ENCODE assay signal across 1 mouse cellular context in the genomic region with DNA sequence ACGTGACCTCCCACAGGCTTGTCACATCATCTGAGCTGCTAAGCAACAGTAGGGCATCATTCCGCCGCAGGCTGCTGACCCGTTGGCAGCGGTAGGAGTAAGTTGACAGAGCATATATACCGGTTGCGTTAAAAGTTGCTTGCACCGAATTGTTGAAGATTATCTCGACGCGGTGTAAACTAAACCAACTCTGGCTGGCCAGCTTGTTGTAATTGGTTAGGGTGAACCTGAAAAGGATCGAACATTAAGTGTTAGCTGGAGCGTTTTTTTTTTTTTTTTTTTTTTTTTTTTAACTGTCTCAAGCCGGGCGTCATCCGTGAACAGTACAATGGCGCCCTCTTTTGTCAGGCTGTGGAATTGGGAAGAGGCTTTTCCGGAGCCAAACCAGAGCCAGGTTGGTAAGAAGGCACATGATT.
A peak's percentile ranks its signal among the peaks of the same experiment; 100 is the strongest.
TF ChIP-seq lines count a peak whose summit lies in the region.

No protein-coding gene starts in this region.

TF ChIP-seq in CH12.LX, 34 proteins besides CTCF, POLR2A, EP300 and RAD21 (continued from another document):
- TF ChIP-seq IRF4 (IDR thresholded peaks at IDR 0.05; ENCODE audit: low read depth, low read length) (peak; percentile 38; the same call in 1 of the 2 replicates), MAX (IDR thresholded peaks at IDR 0.05; ENCODE audit: low read length) (no peak), ZNF384 (IDR thresholded peaks at IDR 0.05; ENCODE audit: low read depth, low read length) (peak; percentile 100)
